Mouse (Mus musculus) CD8-positive naive resting alpha-beta T cell, adult 2 months (primary cell): ENCODE measurements at regions not wholly inside any gene's neighbourhood (a gene's known extent, or its start where the extent isn't known, plus 50 kb on each side); places are given as distances from the start of the nearest gene placed in this dataset.

Experiments
- DNase-seq, 2 experiments: peaks; one replicate each; pipeline ENCODE4 v3.0.0; 2022; ENCODE audit warnings: low read depth in 2 of 2, low spot score in 2 of 2

GRCm38 (mm10) chr19:14911056-14911850 is 313.4 kb upstream of the Tle4 start:
- no peak for DNase-seq

- DNase-seq = no peak
Observed at GRCm38 (mm10) chr19:14894875-14895274, 297.0 kb upstream of the Tle4 start.

GRCm38 (mm10) chr19:14892390-14892758 is 294.5 kb upstream of the Tle4 start:
- no peak for DNase-seq

- DNase-seq = no peak
Observed at GRCm38 (mm10) chr19:14891689-14892389, 294.0 kb upstream of the Tle4 start.

- no peak for DNase-seq
Observed at GRCm38 (mm10) chr19:14891090-14891428, 293.2 kb upstream of the Tle4 start.

- DNase-seq = no peak
Observed at GRCm38 (mm10) chr19:14890241-14891089, 292.6 kb upstream of the Tle4 start.

GRCm38 (mm10) chr19:14889794-14890193 is 291.9 kb upstream of the Tle4 start:
- no peak for DNase-seq

GRCm38 (mm10) chr19:14883707-14884421 is 286.0 kb upstream of the Tle4 start:
- no peak for DNase-seq

GRCm38 (mm10) chr19:14880818-14881217 is 283.0 kb upstream of the Tle4 start:
- DNase-seq = no peak

GRCm38 (mm10) chr19:14873986-14874385 is 276.1 kb upstream of the Tle4 start:
- no peak for DNase-seq

GRCm38 (mm10) chr19:14871178-14871867 is 273.5 kb upstream of the Tle4 start:
- DNase-seq = no peak

GRCm38 (mm10) chr19:14862654-14863468 is 265.0 kb upstream of the Tle4 start:
- no peak for DNase-seq

- DNase-seq = no peak
Observed at GRCm38 (mm10) chr19:14855036-14855435, 257.2 kb upstream of the Tle4 start.

- no peak for DNase-seq
Observed at GRCm38 (mm10) chr19:14853416-14853815, 255.6 kb upstream of the Tle4 start.

- no peak for DNase-seq
Observed at GRCm38 (mm10) chr19:14849561-14849960, 251.7 kb upstream of the Tle4 start.

- DNase-seq = no peak
Observed at GRCm38 (mm10) chr19:14847120-14847519, 249.3 kb upstream of the Tle4 start.

- no peak for DNase-seq
Observed at GRCm38 (mm10) chr19:14835629-14836028, 237.8 kb upstream of the Tle4 start.

GRCm38 (mm10) chr19:14816354-14816753 is 218.5 kb upstream of the Tle4 start:
- no peak for DNase-seq

GRCm38 (mm10) chr19:14806787-14807186 is 208.9 kb upstream of the Tle4 start:
- DNase-seq = no peak
